Mouse (Mus musculus) retina, adult 2 months (tissue): ENCODE results near the gene Kcnk5.

Source experiments
- DNase-seq: peaks from one replicate; pipeline ENCODE4 v3.0.0-alpha.2; 2012; ENCODE audit warnings: low read depth, low spot score

Kcnk5 gene

DNA sequence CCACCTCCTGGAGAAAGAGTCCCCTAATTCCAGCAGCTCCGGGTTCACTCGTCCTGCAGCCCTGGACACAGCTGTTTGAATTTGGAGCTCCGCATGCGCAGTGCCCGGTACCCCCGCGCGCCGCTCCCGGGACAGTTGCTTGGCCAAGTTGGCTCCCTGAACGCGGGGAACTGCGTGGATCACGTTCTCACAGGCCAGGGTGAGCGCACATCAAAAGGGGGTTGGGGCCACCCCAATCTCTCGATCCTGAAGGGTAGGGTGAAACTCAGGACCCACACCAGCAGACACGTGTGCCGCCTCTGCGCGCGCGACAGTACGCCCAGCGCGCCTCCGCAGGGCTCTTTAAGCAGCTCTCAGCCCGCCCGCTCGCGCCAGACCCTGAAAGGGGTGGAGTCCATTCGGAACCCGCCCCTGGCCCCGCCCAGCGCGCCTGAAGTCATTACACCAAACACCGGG, at the start of gene Kcnk5:
Gene Kcnk5, minus strand, starts transcription at position 344 of the 456 bp plus-strand sequence.
- no peak for DNase-seq

DNA sequence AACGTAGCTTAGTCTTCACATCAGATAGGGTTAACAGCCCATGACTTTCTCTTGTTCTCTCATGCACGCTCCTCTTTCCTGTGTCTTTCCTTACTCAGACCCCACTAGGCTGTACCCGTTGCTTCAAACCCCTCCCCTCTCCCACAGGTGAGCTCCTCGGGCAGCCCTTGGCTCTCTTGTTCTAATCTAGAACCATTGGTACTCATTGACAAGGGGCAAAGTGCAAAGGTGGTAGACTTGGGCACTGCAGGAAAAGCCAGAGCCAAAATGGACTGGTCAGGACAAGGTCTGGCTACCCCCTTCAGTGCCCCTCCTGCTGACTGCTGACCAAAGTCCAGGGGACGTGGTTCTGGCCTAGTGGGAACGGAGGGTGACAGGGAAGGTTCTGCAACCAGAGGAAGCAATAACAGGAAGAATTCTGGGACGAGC, 48.5 kb upstream of the Kcnk5 start:
- no peak for DNase-seq

DNA sequence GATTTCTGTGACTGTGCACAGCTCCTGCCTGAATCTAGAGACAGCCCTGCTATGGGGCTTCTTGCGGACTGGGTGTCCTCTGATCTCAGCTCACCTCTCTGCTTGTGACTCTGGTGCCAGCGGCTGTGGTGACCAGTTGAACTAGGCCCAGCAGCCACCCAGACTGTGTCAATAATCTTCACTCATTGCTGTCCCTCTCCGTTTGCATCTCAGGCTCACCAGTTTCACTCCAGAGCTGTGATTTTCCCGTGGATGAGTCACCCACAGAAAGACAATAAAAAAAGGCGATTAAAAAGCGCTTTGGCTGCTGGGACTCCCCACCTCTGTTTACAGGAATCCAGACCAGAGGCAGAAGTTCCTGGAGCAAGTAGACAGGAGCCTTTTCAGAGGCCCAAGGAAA, 47.8 kb upstream of the Kcnk5 start:
- no peak for DNase-seq

DNA sequence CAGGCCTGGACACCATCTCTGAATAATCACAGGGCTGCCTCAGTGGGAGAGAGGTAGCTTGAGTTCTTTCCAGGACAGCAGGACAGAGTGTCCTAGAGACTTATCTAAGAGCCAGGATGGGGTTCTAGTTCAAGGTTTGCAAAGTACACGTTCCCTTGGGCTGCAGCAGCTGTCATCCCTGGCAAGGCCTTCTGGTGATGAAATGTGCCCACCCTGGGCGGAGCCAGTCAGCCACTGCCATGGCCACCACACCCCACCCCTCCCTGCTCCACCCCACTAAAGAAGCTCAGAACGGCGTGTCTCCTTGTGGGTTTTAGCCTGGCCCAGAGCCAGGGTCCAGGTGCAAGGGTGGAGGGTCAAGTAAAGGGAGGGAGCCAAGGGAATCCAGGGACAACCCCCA, 46.7 kb upstream of the Kcnk5 start:
- DNase-seq, result no peak

- DNase-seq, result no peak
Observed at GRCm38 (mm10) chr14:20226982-20227381, 45.4 kb upstream of the Kcnk5 start.

GRCm38 (mm10) chr14:20226488-20226887, 44.9 kb upstream of the Kcnk5 start:
- no peak for DNase-seq

DNA sequence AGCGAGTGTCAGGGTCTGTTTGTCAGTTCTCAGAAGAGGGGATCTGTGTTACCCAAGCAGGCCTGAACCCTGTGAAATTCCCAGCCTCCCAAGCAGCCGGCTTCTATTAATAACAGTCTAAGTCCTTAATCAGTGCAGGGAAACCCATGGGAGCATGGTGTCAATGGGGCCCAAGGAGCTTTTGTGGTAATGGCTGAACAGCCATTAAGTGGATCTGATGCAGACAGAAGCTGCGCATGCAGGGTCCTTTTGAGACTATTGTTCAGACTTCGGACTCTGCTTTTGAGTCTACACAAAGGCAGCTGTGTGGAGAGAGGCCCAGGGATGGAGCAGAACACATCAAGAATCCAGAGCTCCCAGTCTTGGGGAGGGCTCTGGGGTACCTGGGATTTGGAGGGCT, 43.9 kb upstream of the Kcnk5 start:
- DNase-seq, result no peak

GRCm38 (mm10) chr14:20224576-20225218, 43.1 kb upstream of the Kcnk5 start:
- DNase-seq, result no peak

GRCm38 (mm10) chr14:20224163-20224562, 42.6 kb upstream of the Kcnk5 start:
- DNase-seq, result no peak

DNA sequence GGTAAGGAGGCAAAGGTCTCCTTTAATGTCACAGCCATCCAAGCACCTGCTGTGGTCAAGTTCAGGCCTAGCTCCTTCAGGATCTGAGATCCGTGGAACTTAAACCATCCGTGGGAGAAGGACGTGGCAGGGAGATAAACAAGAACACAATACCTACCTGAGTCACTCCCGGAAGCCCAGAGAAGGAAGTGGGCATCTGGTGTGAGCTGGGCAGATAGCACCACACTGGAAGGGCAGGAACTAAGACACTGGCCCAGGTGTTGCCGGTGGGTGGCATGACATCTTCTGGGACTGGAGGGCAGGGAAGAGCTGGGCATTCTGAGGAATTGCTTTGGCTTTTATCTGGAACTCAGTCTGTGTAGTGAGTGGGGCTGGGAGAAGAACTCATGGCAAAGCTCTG, 41.6 kb upstream of the Kcnk5 start:
- DNase-seq, result no peak

DNA sequence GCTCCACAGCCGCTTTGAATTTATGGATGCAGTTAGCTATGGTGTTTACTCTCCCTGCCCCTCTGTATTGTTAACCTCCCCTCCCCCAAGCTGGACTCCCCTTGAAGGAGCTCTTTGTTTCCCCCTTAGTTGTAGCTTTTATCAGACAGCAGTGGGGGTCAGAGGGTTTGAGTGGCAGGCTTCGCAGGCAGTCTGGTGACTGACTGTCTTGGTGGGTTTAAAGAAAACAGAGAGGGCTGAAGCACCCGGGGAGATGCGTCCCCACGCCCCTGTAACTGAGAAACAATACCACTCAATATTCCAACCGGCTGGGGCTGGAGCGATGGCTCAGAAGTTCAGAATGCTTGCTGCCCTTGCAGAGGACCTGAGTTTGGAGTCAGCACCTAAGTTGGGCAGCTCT, 39.5 kb upstream of the Kcnk5 start:
- DNase-seq, result no peak

GRCm38 (mm10) chr14:20219849-20220248, 38.2 kb upstream of the Kcnk5 start:
- no peak for DNase-seq

DNA sequence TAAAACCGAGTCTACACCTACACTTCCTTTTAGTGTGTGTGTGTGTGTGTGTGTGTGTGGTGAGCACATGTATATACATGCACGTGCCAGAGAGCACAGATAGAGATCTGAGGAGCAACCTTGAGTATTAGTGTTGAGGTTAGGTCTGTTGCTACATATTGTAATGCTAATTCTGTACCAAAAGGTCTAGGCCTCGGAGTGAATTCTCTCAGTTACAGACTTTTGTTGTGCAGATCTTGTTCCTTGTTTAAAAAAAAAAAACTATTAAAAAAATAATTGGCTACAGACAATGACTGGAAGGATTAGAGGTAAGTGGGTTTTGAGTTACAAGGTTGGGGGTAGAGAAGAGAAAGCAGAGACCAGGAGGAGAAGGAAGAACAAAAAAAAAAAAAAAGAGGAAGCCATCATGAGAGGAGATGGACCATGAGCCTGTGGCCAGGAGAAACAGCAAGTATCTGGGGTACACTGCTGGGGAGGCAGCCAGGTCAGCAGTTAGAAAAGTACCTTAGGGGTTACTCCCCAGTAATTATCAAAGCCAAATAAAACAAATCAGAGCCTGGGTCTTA, 35.8 kb upstream of the Kcnk5 start:
- no peak for DNase-seq

- no peak for DNase-seq
Observed at GRCm38 (mm10) chr14:20216561-20217298, 35.1 kb upstream of the Kcnk5 start.

GRCm38 (mm10) chr14:20215826-20216225, 34.2 kb upstream of the Kcnk5 start:
- DNase-seq, result no peak

DNA sequence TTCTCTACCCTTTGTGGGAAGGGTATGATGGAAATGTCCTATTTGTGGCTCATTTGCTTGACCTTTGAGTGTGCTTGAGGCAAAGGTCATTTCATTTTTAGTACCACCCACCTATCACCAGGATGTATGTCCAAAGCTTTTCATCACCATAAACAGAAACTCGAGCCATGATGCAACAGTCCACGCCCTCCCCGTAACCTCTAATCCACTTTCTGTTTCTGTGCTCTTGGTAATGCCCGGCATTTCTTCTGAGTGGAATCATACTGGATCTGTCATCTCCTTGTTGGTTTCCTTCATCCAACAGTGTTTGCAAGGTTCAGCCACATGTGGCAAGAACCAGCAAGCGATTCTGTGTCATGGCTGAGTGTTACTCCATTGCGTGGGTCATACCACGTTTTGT, 32.5 kb upstream of the Kcnk5 start:
- DNase-seq, result no peak

- no peak for DNase-seq
Observed at GRCm38 (mm10) chr14:20211754-20212601, 30.4 kb upstream of the Kcnk5 start.

- DNase-seq, result no peak
Observed at GRCm38 (mm10) chr14:20209926-20210325, 28.3 kb upstream of the Kcnk5 start.

GRCm38 (mm10) chr14:20208435-20208834, 26.8 kb upstream of the Kcnk5 start:
- no peak for DNase-seq

- DNase-seq, result no peak
Observed at GRCm38 (mm10) chr14:20205747-20206146, 24.1 kb upstream of the Kcnk5 start.

DNA sequence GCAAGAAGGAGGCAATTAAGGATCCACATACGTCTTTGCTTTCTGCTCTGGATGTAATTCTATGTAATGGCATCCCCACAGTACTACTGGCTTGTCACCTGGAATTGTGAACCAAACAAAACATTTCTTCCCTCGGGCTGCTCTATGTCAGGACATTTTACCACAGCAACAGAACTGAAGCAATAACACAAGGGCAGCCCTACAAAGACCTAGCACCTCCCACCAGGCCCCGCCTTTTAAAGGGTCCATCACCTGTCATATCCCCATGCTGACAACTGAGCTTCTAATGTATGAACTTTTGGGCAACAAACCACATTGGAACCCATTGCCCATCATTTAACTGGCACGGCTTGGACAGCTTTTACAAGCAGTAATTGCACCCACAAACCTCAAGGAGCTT, 21.7 kb upstream of the Kcnk5 start:
- DNase-seq, result no peak

- DNase-seq, result no peak
Observed at GRCm38 (mm10) chr14:20202655-20203181, 21.1 kb upstream of the Kcnk5 start.
